ENCODE assay signal across 9 mouse cellular contexts in the genomic region with DNA sequence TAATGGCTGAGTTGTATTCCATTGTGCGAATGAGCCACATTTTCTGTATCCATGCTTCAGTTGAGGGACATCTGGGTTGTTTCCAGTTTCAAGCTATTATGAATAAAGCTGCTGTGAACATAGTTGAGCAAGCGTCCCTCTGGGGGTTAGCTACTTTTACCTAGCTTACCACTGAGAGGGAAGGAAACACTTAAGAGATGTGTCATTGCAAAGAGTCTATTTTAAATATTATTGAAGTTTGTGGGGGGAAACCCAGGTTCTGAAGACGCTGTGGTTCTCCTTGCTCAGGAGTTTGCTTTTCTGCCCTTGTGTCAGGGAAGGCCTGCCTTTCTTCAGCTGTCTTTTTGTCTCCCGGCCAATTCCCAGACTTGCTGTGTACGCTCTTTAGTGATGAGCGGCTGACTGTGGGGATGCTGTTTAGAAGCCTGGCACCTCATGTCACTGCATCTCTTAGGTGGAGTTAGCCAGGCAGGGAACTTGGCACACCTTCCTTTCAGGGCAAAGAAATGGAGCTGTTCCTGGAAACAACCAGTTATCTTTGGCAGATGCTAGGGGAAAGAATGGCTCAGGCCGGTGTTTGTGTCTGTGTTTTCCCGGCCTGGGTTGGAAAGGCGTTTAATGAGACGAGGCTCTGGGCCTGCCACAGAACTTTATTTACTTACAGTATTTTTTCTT. TPM values are rescaled to one million over a fixed set of nuclear protein-coding genes. Genes with fewer than 3 reads are reported as not detected.
DNase-seq lines count a peak whose midpoint lies in the region; ATAC-seq and TF ChIP-seq lines count a peak whose summit lies in the region.
"Had no signal": no experiment of that assay in that cellular context is flagged by ENCODE, and none has a peak within 500 bp of the region (broad histone marks: within the 10 kb centered on the region; RNA-seq: fewer than 3 reads in every experiment).

No protein-coding gene starts in this region.

- 33% methylated on average over 10 of the region's 10 CpGs for WGBS in liver, adult 2 months
- WGBS in liver, embryonic 12.5 days (ENCODE audit: insufficient replicate concordance), result 70% methylated on average over 10 of the region's 10 CpGs

- peak; percentile 79 for DNase-seq in liver, adult 2 months (ENCODE audit: extremely low read depth, low read depth, low spot score)
- DNase-seq in liver, result no peak
- peak; percentile 72 for DNase-seq in cerebellum, adult 11-12 months
- peak; percentile 35 for DNase-seq in gastrocnemius, postnatal 14 days
- peak; percentile 56 for DNase-seq in lung, postnatal 10 days
- DNase-seq in right cerebral cortex, postnatal 14 days, result no peak

- H3K4me2 ChIP-seq in liver, embryonic 12.5 days, result no peak overlapping the region

- 0 out of 2 replicates have a peak, but pooled peaks cover 4% of the 10 kb centered on the region for H3K4me1 ChIP-seq in liver, adult 2 months (ENCODE audit: control insufficient read depth, insufficient read depth, low read length)
- peaks cover 2% of the 10 kb centered on the region; the same call in 1 of the 2 replicates for H3K4me1 ChIP-seq in liver, embryonic 12.5 days

- intact Hi-C loops in gastrocnemius, postnatal 14 days (cut with DNase I; ENCODE audit: low total_unique reads), result no loop called here

- no peaks in the 10 kb centered on the region for H3K36me3 ChIP-seq in liver, adult 2 months (ENCODE audit: control insufficient read depth, insufficient read depth, low read length)
- no peaks in the 10 kb centered on the region for H3K36me3 ChIP-seq in liver, embryonic 12.5 days

- TF ChIP-seq POLR2A in liver, adult 2 months (IDR thresholded peaks at IDR 0.05; ENCODE audit: extremely low read depth, insufficient read depth, low read length), result no peak

- TF ChIP-seq CTCF in liver, adult 2 months (IDR thresholded peaks at IDR 0.05; ENCODE audit: low read depth, low read length), result no peak

- H3K4me3 ChIP-seq in liver, adult 2 months (ENCODE audit: insufficient read depth, low read depth, low read length), result no peak overlapping the region
- no peak overlapping the region for H3K4me3 ChIP-seq in liver, embryonic 12.5 days

- no peak overlapping the region for H3K9ac ChIP-seq in liver, adult 2 months (ENCODE audit: low read depth, low read length)
- no peak overlapping the region for H3K9ac ChIP-seq in liver, embryonic 12.5 days

- H3K27me3 ChIP-seq in liver, adult 2 months (ENCODE audit: control insufficient read depth, insufficient read depth, low read length), result no peaks in the 10 kb centered on the region
- H3K27me3 ChIP-seq in liver, embryonic 12.5 days (replicated peaks), result no peaks in the 10 kb centered on the region

- ATAC-seq in erythroblast, adult 5-6 weeks (replicated peaks; ENCODE audit: low FRiP score, poor library complexity, severe bottlenecking), result no peak
- no peak for ATAC-seq in liver, embryonic 12.5 days

- H3K79me2 ChIP-seq in liver, adult 2 months (ENCODE audit: control insufficient read depth, insufficient read depth, low read length), result peaks cover 44% of the 10 kb centered on the region

- H3K9me3 ChIP-seq in liver, embryonic 12.5 days (replicated peaks), result no peaks in the 10 kb centered on the region

- H3K27ac ChIP-seq in liver, adult 2 months (replicated peaks; ENCODE audit: insufficient read depth, low read depth, low read length), result no peak overlapping the region
- H3K27ac ChIP-seq in liver, embryonic 12.5 days, result no peak overlapping the region
- H3K27ac ChIP-seq: kidney, postnatal 0 days had no signal

RNA-seq across cellular contexts. Expression of gene Bcr, which starts 31.2 kb away (rescaled TPM):
- total RNA-seq in liver, adult 2 months (2014; rRNA removed), result 7.5 and 12.0 TPM in 2 replicates
- 14.4 and 14.7 TPM in 2 replicates for polyA plus RNA-seq in liver, adult 2 months (2012; rRNA removed)
- total RNA-seq in gastrocnemius, postnatal 14 days (2021), result 1 to 10 TPM; 4.7 to 5.3 TPM
- 2.7 and 3.7 TPM in 2 replicates for total RNA-seq in erythroblast, adult 5-6 weeks (2015; ENCODE audit: low replicate concordance)
- total RNA-seq in erythroblast, adult 5-6 weeks (2017; ENCODE audit: low replicate concordance), result 2.3 and 4.9 TPM in 2 replicates
- polyA plus RNA-seq in liver, embryonic 12.5 days (2016; fragmentation: Nextera tagmentation; extraction: Ambion mirVana), result 2.2 and 2.4 TPM in 2 replicates

RNA-seq across cellular contexts. Expression of gene Rab36, which starts 54.8 kb away (rescaled TPM):
- total RNA-seq in liver, adult 2 months (2014; rRNA removed), result 0.18 and 0.34 TPM in 2 replicates
- 0.34 and 0.70 TPM in 2 replicates for polyA plus RNA-seq in liver, adult 2 months (2012; rRNA removed)
- total RNA-seq in gastrocnemius, postnatal 14 days (2021), result under 1 TPM; 0.66 to 0.76 TPM
- 1.3 TPM in 1 of 2 replicates, not detected in the other for total RNA-seq in erythroblast, adult 5-6 weeks (2015; ENCODE audit: low replicate concordance)
- total RNA-seq in erythroblast, adult 5-6 weeks (2017; ENCODE audit: low replicate concordance), result 1.4 TPM in 1 of 2 replicates, not detected in the other
- 3.4 and 4.1 TPM in 2 replicates for polyA plus RNA-seq in liver, embryonic 12.5 days (2016; fragmentation: Nextera tagmentation; extraction: Ambion mirVana)

RNA-seq across cellular contexts. Expression of gene Rsph14, which starts 59.2 kb away (rescaled TPM):
- not detected in 2 replicates for total RNA-seq in liver, adult 2 months (2014; rRNA removed)
- polyA plus RNA-seq in liver, adult 2 months (2012; rRNA removed), result not detected in 2 replicates
- not detected for total RNA-seq in gastrocnemius, postnatal 14 days (2021)
- total RNA-seq in erythroblast, adult 5-6 weeks (2015; ENCODE audit: low replicate concordance), result not detected in 2 replicates
- not detected in 2 replicates for total RNA-seq in erythroblast, adult 5-6 weeks (2017; ENCODE audit: low replicate concordance)
- polyA plus RNA-seq in liver, embryonic 12.5 days (2016; fragmentation: Nextera tagmentation; extraction: Ambion mirVana), result 0.08 TPM in 1 of 2 replicates, not detected in the other
- polyA plus RNA-seq: kidney, postnatal 0 days had no signal

Comparison
In these comparisons a context has a peak if more than half of its experiments do, and no peak if none do; other contexts are left out.
1. DNase-seq: peak in liver, adult 2 months (single experiment), cerebellum, adult 11-12 months (single experiment), gastrocnemius, postnatal 14 days (single experiment) and lung, postnatal 10 days (single experiment); none in liver (single experiment) and right cerebral cortex, postnatal 14 days (single experiment).